Mouse (Mus musculus) monocyte, adult 5-6 weeks (primary cell): ENCODE data around the gene Rnf167. TPM values are rescaled to one million over a fixed set of nuclear protein-coding genes. Genes with fewer than 3 reads are reported as not detected.

ENCODE experiments used
- ATAC-seq: fragments of 153-309, 156-312 bp; replicated peaks from 2 replicates; pipeline ENCODE4 v1.8.0; 2017; ENCODE audit warnings: mild to moderate bottlenecking; ENCODE audit not compliant: low TSS enrichment, insufficient number of reproducible peaks, severe bottlenecking, poor library complexity, low FRiP score
- total RNA-seq: library from RNA; stranded (forward); fragments of 200-1000, 200-491, 200-594 nt; gene quantifications from 3 replicates; pipeline ENCODE4 v1.2.3, GENCODE M21; 2017

Rnf167 gene
- total RNA-seq, 1 experiment from 2014 or later, result 90.9 TPM

GRCm38 (mm10) chr11:70629557-70629956, 17.5 kb upstream of the Rnf167 start:
- ATAC-seq, result peak; percentile 57; the same call in 1 of the 2 replicates

GRCm38 (mm10) chr11:70630129-70630528, 16.9 kb upstream of the Rnf167 start:
- ATAC-seq, result no peak

GRCm38 (mm10) chr11:70635601-70636000, 11.4 kb upstream of the Rnf167 start:
- no peak for ATAC-seq

GRCm38 (mm10) chr11:70637764-70638163, 9.3 kb upstream of the Rnf167 start:
- ATAC-seq, result no peak

GRCm38 (mm10) chr11:70638293-70638692, 8.7 kb upstream of the Rnf167 start:
- ATAC-seq, result no peak

GRCm38 (mm10) chr11:70638714-70639278, 8.2 kb upstream of the Rnf167 start, which contains the start of gene Gp1ba:
TSS of gene Gp1ba (plus strand) at chr11:70639122.
- ATAC-seq, result no peak

GRCm38 (mm10) chr11:70639976-70640375, 7.1 kb upstream of the Rnf167 start:
- ATAC-seq, result no peak

- no peak for ATAC-seq
Observed at GRCm38 (mm10) chr11:70641241-70641640, 5.8 kb upstream of the Rnf167 start.

GRCm38 (mm10) chr11:70643051-70643450, 4.0 kb upstream of the Rnf167 start:
- ATAC-seq, result no peak

- no peak for ATAC-seq
Observed at GRCm38 (mm10) chr11:70644564-70645103, 2.4 kb upstream of the Rnf167 start.

GRCm38 (mm10) chr11:70645461-70646258, 1.4 kb upstream of the Rnf167 start:
- no peak for ATAC-seq

GRCm38 (mm10) chr11:70646259-70646555, 828 bp upstream of the Rnf167 start:
- no peak for ATAC-seq

GRCm38 (mm10) chr11:70647716-70648420, 833 bp downstream of the Rnf167 start:
- ATAC-seq, result no peak

- ATAC-seq, result no peak
Observed at GRCm38 (mm10) chr11:70648512-70648911, 1.5 kb downstream of the Rnf167 start.

GRCm38 (mm10) chr11:70649185-70649734, 2.2 kb downstream of the Rnf167 start:
- no peak for ATAC-seq

GRCm38 (mm10) chr11:70650322-70651175, 3.5 kb downstream of the Rnf167 start:
- no peak for ATAC-seq

GRCm38 (mm10) chr11:70651391-70651790, 4.4 kb downstream of the Rnf167 start:
- ATAC-seq, result no peak

GRCm38 (mm10) chr11:70652029-70652883, 5.2 kb downstream of the Rnf167 start:
- ATAC-seq, result no peak
